Mouse (Mus musculus): ENCODE data around the gene Fbf1. TPM values are rescaled to one million over a fixed set of nuclear protein-coding genes. Genes with fewer than 3 reads are reported as not detected.

Gene Fbf1
- total RNA-seq, 2 experiments from 2014 or later: 27.2 to 32.0 TPM

- no peak for ATAC-seq (replicated peaks; ENCODE audit: low FRiP score, low TSS enrichment, poor library complexity, severe bottlenecking)
Measured at GRCm38 (mm10) chr11:116187226-116187930, 19.4 kb upstream of the Fbf1 start.

- no peak for ATAC-seq (replicated peaks; ENCODE audit: low FRiP score, low TSS enrichment, poor library complexity, severe bottlenecking)
Measured at GRCm38 (mm10) chr11:116186360-116186759, 18.4 kb upstream of the Fbf1 start.

GRCm38 (mm10) chr11:116185836-116186235 lies 17.9 kb upstream of the Fbf1 start:
- no peak for ATAC-seq (replicated peaks; ENCODE audit: low FRiP score, low TSS enrichment, poor library complexity, severe bottlenecking)

- no peak for ATAC-seq (replicated peaks; ENCODE audit: low FRiP score, low TSS enrichment, poor library complexity, severe bottlenecking)
Measured at GRCm38 (mm10) chr11:116178411-116179121, 10.6 kb upstream of the Fbf1 start.

GRCm38 (mm10) chr11:116176010-116176409 lies 8.0 kb upstream of the Fbf1 start:
- no peak for ATAC-seq (replicated peaks; ENCODE audit: low FRiP score, low TSS enrichment, poor library complexity, severe bottlenecking)

- no peak for ATAC-seq (replicated peaks; ENCODE audit: low FRiP score, low TSS enrichment, poor library complexity, severe bottlenecking)
Measured at GRCm38 (mm10) chr11:116174775-116175448, 6.9 kb upstream of the Fbf1 start.

GRCm38 (mm10) chr11:116171959-116172358 lies 4.0 kb upstream of the Fbf1 start:
- ATAC-seq (replicated peaks; ENCODE audit: low FRiP score, low TSS enrichment, poor library complexity, severe bottlenecking): no peak

- no peak for ATAC-seq (replicated peaks; ENCODE audit: low FRiP score, low TSS enrichment, poor library complexity, severe bottlenecking)
Measured at GRCm38 (mm10) chr11:116170003-116170800, 2.2 kb upstream of the Fbf1 start.

GRCm38 (mm10) chr11:116169214-116169613 lies 1.2 kb upstream of the Fbf1 start:
- no peak for ATAC-seq (replicated peaks; ENCODE audit: low FRiP score, low TSS enrichment, poor library complexity, severe bottlenecking)

- ATAC-seq (replicated peaks; ENCODE audit: low FRiP score, low TSS enrichment, poor library complexity, severe bottlenecking): no peak
Measured at GRCm38 (mm10) chr11:116167232-116167631, 734 bp downstream of the Fbf1 start.

GRCm38 (mm10) chr11:116163002-116163401 lies 5.0 kb downstream of the Fbf1 start:
- ATAC-seq (replicated peaks; ENCODE audit: low FRiP score, low TSS enrichment, poor library complexity, severe bottlenecking): no peak

GRCm38 (mm10) chr11:116162146-116162545 lies 5.8 kb downstream of the Fbf1 start:
- ATAC-seq (replicated peaks; ENCODE audit: low FRiP score, low TSS enrichment, poor library complexity, severe bottlenecking): no peak

GRCm38 (mm10) chr11:116161312-116161711 lies 6.7 kb downstream of the Fbf1 start:
- ATAC-seq (replicated peaks; ENCODE audit: low FRiP score, low TSS enrichment, poor library complexity, severe bottlenecking): no peak

GRCm38 (mm10) chr11:116150960-116151359 lies 17.0 kb downstream of the Fbf1 start:
- ATAC-seq (replicated peaks; ENCODE audit: low FRiP score, low TSS enrichment, poor library complexity, severe bottlenecking): peak; percentile 66

GRCm38 (mm10) chr11:116149341-116149740 lies 18.6 kb downstream of the Fbf1 start:
- no peak for ATAC-seq (replicated peaks; ENCODE audit: low FRiP score, low TSS enrichment, poor library complexity, severe bottlenecking)

GRCm38 (mm10) chr11:116148761-116149221 lies 19.2 kb downstream of the Fbf1 start:
- ATAC-seq (replicated peaks; ENCODE audit: low FRiP score, low TSS enrichment, poor library complexity, severe bottlenecking): no peak

- no peak for ATAC-seq (replicated peaks; ENCODE audit: low FRiP score, low TSS enrichment, poor library complexity, severe bottlenecking)
Measured at GRCm38 (mm10) chr11:116146294-116146985, 21.5 kb downstream of the Fbf1 start.

- ATAC-seq (replicated peaks; ENCODE audit: low FRiP score, low TSS enrichment, poor library complexity, severe bottlenecking): no peak
Measured at GRCm38 (mm10) chr11:116145481-116146293, 22.3 kb downstream of the Fbf1 start.

Data from megakaryocyte-erythroid progenitor cell, adult 5-6 weeks (primary cell).